Mouse (Mus musculus): ENCODE results near the gene Arfgef2.

Gene Arfgef2

GRCm38 (mm10) chr2:166805250-166806172 is at the start of gene Arfgef2:
Gene Arfgef2 (plus strand): TSS chr2:166805588.
- peak; percentile 94 for DNase-seq (ENCODE audit: low read depth)

GRCm38 (mm10) chr2:166757969-166758368 is 47.4 kb upstream of the Arfgef2 start:
- no peak for DNase-seq (ENCODE audit: low read depth)

- no peak for DNase-seq (ENCODE audit: low read depth)
Observed at GRCm38 (mm10) chr2:166764051-166764450, 41.3 kb upstream of the Arfgef2 start.

- no peak for DNase-seq (ENCODE audit: low read depth)
Observed at GRCm38 (mm10) chr2:166767591-166767990, 37.8 kb upstream of the Arfgef2 start.

GRCm38 (mm10) chr2:166771396-166771795 is 34.0 kb upstream of the Arfgef2 start:
- DNase-seq (ENCODE audit: low read depth), result no peak

- no peak for DNase-seq (ENCODE audit: low read depth)
Observed at GRCm38 (mm10) chr2:166773587-166773986, 31.8 kb upstream of the Arfgef2 start.

GRCm38 (mm10) chr2:166774275-166774674 is 31.1 kb upstream of the Arfgef2 start:
- DNase-seq (ENCODE audit: low read depth), result no peak

GRCm38 (mm10) chr2:166775357-166775893 is 30.0 kb upstream of the Arfgef2 start:
- peak; percentile 60 for DNase-seq (ENCODE audit: low read depth)

GRCm38 (mm10) chr2:166776272-166776671 is 29.1 kb upstream of the Arfgef2 start:
- peak; percentile 84 for DNase-seq (ENCODE audit: low read depth)

GRCm38 (mm10) chr2:166779956-166780355 is 25.4 kb upstream of the Arfgef2 start:
- no peak for DNase-seq (ENCODE audit: low read depth)

GRCm38 (mm10) chr2:166780980-166781578 is 24.3 kb upstream of the Arfgef2 start:
- DNase-seq (ENCODE audit: low read depth), result peak; percentile 90

- peak; percentile 47 for DNase-seq (ENCODE audit: low read depth)
Observed at GRCm38 (mm10) chr2:166784376-166784775, 21.0 kb upstream of the Arfgef2 start.

GRCm38 (mm10) chr2:166786353-166787004 is 18.9 kb upstream of the Arfgef2 start:
- DNase-seq (ENCODE audit: low read depth), result peak; percentile 92

- DNase-seq (ENCODE audit: low read depth), result peak; percentile 66
Observed at GRCm38 (mm10) chr2:166791738-166792137, 13.7 kb upstream of the Arfgef2 start.

GRCm38 (mm10) chr2:166792355-166792754 is 13.0 kb upstream of the Arfgef2 start, which contains the start of gene Trp53rkb:
Gene Trp53rkb (plus strand): TSS chr2:166792531.
- DNase-seq (ENCODE audit: low read depth), result no peak

- DNase-seq (ENCODE audit: low read depth), result peak; percentile 77
Observed at GRCm38 (mm10) chr2:166793542-166794214, 11.7 kb upstream of the Arfgef2 start.

GRCm38 (mm10) chr2:166799615-166800472 is 5.5 kb upstream of the Arfgef2 start:
- no peak for DNase-seq (ENCODE audit: low read depth)

GRCm38 (mm10) chr2:166800473-166800857 is 4.9 kb upstream of the Arfgef2 start:
- DNase-seq (ENCODE audit: low read depth), result no peak

- no peak for DNase-seq (ENCODE audit: low read depth)
Observed at GRCm38 (mm10) chr2:166801436-166801835, 4.0 kb upstream of the Arfgef2 start.

- no peak for DNase-seq (ENCODE audit: low read depth)
Observed at GRCm38 (mm10) chr2:166803298-166803697, 2.1 kb upstream of the Arfgef2 start.

Measured in naive thymus-derived CD4-positive, alpha-beta T cell, adult 2 months (primary cell).